Mouse (Mus musculus): Measurements from ENCODE around the gene U2af1.

DNA sequence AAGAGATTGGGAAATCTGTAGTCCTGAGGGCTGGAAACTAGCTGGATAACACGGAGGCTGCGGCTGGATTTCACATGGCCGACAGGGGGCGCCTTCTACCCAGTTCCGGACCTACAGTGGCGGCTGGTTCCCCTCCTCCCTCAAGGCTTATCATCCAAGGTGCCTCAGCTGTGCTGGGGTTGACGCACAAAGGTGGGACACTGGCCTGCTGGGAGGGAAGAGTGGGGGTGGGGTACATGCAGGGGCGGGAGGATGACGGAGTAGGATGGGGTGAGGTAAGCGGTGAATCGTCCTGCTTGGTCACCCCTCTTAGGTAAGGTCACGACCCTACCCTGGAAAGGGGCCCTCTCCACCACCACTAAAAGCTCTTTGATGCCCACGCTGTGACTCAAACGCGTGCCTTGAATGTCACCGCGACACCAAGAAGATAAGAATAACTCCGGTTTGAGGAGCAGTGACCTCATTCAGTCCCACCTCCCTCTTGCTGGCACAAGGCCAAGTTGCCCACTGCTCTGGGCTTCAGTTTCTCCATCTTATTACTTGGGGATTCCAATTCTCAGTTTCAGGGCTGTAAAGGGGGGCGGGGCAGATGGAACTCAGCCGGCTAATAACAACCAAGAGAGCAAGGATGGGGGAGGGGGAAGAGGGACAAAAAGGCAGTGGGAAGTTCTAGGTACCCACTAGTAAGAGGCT lies 34.8 kb upstream of the U2af1 start:
- no peak for TF ChIP-seq POLR2A (IDR thresholded peaks at IDR 0.05; ENCODE audit: control insufficient read depth, extremely low read depth, insufficient read depth, low read length, poor library complexity)
- TF ChIP-seq CTCF (IDR thresholded peaks at IDR 0.05; ENCODE audit: borderline replicate concordance, control insufficient read depth, extremely low read depth, insufficient read depth, low read length, poor library complexity), result peak; percentile 90

Data from thymus, adult 2 months (tissue).